Mouse (Mus musculus) layer of hippocampus, postnatal 10 days (tissue): ENCODE results near the gene Hoxd13. TPM values are rescaled to one million over a fixed set of nuclear protein-coding genes. Genes with fewer than 3 reads are reported as not detected.

Experiments used
- DNase-seq, 2 experiments: peaks; one replicate each; pipeline ENCODE4 v3.0.0; 2021; ENCODE audit warnings: low spot score in 2 of 2
- long read RNA-seq: library from polyadenylated mRNA; stranded (forward); transcript quantifications from one replicate; pipeline ENCODE4 v2.0.0, GENCODE M21; 2023
- total RNA-seq, 2 experiments: library from RNA; stranded (reverse); gene quantifications; 2 replicates each; pipeline ENCODE4 v1.2.3; 2021

The Hoxd13 gene
- not detected for total RNA-seq
- long read RNA-seq, result 0 reads

DNA sequence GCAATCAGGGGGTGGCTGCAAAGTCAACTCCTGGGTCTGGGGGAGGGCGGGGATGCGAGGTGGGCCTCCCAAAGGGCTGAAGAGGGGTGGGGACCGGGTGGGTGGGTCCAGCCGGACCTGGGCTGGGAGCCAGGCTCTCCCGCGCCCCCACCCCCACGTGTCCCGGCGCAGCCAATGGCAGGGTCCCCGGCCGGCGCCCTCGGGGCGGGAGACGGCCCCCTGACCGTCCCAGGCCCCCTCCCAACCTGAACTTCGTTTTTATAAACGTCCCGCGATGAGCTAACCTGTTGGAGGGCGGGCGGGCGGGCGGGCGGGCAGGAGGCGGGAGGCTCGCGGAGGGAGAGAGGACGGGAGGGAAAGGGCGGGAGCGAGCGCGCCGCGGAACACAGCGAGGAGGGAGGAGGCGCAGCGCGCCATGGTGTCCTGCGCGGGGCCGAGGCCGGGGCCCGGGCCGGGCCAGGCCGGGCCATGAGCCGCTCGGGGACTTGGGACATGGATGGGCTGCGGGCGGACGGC lies at the start of gene Hoxd13:
TSS of gene Hoxd13 (plus strand) at position 469 of the 516 bp plus-strand sequence.
- DNase-seq, result no peak

DNA sequence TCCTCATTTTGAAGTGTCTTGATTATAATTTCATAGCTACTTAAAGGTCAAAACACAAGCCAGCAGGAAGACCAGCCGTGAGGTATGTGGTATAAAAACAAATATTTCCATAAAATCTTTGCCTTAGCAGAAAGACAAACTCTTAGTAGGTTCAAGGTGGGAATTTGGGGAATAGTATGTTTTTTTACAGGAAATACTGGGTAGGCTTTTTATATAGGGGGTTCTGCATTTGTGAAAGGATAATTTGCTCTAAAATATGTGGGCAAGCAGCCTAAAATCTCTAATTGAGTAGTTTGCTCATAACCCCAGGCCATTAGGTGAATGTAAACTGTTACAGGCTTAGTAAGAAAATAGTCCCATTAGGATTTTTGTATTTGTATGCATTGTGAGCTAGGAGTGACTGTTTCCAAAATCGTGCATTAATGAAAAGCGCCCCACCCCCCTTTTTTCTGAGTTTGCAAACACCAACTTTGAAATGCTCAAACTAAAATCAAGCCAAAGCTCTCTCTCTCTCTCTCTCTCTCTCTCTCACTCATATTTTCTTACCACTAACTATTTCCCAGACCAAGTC lies 48.3 kb upstream of the Hoxd13 start:
- DNase-seq, result no peak

DNA sequence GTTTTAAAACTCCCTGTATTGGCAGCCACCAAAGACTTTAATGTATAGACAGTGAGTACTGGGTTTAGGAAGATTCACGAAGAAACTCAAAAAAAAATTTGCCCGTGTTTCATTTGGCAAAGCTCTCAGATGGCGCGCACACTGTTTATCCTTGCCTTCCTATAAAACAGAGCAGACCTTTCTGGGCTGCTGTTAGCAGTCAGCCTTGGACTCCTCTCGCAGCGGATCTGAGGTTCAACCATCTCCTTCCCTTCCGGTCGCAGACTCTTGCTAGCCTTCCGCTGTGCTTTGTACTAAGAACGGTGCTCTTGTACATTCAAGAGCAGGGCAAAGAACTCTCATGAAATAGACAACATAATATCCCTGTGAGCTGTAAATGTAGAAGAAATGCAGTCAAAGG lies 47.7 kb upstream of the Hoxd13 start:
- no peak for DNase-seq

DNA sequence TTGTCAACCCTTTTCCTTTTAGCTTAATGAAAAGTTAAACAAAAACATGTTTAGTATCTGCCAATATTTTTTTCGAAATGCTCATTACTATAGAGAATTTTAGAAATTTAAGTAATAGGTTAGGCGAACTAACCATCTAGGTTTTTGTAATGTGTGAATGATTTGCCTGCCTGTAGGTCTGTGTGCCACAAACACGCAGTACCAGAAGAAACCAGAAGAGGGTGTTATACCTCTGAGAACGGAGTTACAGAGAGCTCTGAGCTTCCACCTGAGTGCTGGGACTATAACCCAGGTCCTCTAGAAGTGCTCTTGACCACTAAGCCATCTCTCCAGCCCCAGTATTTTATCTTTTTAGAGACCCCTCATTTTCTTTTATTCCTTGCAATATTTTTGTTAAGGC lies 32.7 kb upstream of the Hoxd13 start:
- no peak for DNase-seq

DNA sequence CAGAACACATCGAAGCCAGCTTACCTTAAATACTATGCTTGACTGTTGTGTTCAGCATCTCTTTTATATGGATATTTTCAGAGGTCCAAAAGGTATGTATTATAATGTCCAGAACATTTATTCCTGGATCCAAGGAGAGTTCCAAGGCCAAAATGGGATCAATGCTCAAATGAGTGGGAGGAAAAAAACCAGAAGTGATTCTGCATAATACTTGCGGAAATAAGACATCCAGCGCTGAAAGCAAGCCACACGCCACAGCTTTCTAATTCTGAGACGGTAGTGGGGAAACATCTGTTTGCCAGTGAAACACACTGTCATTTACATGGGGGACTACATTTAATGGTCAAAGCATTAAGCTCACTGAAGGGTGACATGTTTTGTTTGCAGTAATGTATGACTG lies 25.7 kb upstream of the Hoxd13 start:
- DNase-seq, result no peak

DNA sequence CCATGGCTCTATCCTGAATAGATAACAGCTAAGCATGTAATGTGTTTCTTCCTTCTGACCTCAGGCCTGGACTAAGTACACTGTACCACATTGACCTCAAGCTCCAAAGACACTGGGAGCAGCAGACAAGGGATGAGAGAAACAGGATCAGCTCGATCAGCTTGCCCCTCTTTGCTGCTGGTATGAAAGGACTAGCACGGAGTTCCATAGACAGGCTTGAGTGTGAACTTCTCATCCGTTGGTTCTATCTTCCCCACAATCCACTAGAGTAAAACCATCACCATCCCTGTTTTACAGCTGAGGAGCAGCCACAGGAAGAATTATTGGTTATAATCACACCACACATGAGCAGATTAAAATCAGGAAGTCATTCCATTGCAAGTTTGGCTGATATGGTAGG lies 22.5 kb upstream of the Hoxd13 start:
- no peak for DNase-seq

DNA sequence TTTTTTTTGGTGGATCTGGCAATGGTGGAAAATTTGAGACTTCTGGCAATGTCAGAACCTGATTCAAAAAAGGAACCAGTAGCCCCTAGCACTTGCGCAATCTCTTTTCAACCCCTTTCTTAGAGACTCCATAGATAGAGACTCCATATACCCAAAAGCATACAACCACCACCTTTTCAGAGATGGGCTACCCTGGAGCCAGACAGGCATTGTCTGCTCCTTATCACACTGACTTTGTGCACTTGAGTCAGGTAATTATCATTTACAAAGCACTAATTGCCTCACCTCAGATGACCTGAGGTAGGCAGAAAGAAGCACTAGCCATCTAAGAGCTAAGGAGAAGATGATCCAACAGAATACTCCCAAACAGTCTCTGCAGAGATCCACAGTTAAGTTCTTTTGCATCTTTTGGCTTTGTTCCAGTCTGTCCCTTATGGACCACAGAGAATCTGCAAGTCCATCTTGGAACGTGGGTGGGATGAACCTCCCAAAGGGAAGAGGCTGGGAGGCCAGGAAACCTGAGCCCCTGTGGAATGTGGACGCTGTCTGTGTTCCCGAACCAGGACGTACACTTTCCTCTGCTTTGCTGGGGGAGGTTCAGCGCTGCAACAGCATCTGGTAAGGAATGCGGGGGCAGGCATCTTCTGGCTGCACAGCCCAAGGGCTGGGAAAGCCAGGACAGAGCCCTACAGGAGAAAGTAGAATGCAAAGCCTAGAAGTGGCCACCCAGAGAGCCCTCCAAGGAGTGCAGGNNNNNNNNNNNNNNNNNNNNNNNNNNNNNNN lies 20.8 kb upstream of the Hoxd13 start:
- no peak for DNase-seq

DNA sequence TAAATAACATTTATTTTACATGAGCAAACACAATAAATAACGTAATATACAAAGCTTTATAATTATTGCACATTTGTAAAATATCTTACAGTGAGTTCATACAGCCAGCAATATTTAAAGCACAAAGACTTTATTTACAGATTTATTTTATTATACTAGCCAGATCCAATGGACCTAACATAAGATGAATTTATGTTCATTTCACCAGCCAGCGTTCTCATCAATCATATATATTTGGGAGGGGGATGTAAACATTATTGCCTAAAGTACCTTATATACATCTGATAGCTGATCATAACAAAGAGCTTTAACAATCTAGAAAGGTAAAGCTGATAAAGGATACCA lies 15.1 kb upstream of the Hoxd13 start:
- DNase-seq, result no peak

DNA sequence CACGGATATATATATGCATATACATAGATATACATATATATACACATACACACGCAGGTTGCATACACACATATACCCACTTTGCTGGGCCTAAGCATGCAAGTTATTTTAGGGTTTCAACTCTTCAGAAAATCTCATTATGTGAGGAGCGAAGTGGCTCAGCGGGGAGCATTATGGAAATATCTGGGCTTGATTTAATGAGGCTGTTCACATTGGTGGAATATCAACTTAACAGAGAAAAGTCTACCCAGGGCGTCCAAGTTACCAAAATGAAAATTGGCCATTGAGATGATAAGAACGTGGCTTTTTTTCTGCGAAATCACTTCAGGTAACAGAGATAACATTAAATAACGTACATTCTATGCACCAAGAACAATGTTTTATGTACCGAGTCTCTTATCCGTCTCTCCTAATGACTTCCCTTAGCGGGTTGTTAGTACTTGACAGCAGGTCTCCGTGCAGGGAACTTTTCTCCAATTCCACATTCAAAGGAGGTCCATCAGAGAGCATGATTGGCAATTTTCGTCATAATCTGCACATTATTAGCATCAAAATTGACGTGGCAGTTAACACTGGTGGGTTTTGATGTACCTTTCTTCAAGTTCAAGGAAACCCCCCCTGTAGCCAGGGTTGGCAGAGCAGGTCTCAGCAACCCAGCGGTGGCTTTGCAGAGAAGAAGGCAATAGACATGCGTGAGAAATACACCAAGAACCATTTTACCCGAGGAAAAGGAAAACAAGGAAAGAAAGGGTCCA lies 14.2 kb upstream of the Hoxd13 start:
- DNase-seq, result no peak

DNA sequence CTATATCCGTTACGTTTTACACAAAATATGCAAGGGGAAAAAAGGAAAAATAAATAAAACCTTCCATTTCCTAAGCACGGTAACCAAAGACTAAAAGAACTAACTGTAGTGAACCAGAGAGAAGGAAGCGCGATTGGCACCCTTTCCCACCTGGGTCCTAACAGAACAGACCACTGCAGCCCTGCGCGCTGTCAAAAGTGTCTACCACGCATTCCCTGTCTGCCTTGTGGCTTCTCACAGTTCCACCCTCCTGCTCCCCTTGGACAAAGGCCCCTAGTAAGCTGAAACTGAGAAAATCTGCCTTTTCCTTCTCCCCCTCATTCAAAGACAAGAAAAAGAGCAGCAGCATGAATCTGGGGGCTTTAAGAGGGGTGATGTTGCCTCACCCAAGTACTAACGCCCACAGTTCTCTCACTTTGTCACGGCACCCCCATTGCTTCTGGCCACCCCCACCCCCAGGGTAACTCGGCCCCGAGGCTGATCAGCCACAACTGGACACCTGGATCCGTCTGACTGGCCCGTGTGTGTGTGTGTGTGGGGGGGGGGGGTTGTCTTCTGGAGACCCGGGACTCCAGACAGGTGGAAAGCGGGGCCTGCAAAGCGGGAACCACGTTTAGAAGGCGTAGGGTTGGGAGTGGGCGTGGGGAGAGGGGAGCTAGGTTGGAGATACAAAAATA lies 13.2 kb upstream of the Hoxd13 start:
- DNase-seq, result no peak

DNA sequence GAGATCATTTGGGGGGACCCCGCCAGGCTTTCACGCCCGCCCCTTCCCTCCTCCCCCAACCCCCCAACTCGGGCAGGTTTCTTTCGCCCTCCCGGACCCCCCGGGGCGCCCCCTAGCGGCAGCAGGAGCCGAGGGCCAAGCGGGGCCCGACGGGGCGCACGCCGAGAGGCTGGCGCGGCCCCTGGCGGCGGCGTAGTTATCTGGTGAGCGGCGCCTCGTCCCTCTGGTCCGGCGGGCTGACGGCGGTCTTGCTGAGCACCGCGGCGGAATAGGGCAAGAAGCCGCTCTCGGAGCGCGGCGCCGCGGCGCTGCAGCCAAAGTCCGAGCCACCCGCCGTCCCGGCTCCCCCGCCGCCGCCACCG lies 12.7 kb upstream of the Hoxd13 start:
- DNase-seq, result peak in 1 of 2 experiments; percentile 36

DNA sequence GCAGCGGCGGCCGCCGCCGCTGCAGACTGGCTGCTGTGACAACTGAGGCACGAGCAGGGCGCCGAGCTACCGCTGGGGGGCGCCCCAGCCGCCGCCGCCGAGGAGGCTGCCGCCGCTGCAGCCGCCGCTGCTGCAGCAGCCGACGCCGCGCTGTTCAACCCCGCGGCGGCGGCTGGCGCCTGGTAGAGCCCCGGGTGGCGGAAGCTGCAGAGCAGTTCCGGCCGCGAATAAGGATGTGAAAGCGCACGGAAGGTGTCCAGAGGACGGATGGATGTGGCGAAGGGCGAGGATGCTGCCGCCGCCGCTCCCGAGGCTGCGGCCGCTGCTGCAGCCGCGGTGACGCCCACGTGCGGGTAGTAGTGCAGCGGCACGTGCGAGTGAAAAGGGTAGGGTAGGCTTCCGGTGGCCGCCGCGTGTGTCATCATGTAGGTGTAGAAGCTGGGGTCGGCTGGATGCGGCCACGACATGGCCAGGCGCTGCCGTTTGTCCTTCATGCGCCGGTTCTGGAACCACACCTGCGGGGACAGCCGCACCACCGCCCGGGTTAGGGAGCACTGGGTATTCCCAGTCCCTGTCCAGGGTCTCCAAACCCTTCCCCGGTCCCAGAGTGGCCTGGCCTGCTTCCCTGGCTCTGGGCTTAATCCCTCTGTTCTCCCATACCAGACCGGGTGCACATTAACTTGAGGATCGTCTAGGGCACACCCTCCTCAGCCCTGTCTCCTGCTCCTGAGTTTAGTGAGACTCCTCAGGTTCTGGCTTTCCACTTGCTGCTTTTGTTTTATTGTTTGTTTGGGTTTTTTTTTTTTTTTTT lies 12.1 kb upstream of the Hoxd13 start:
- no peak for DNase-seq

DNA sequence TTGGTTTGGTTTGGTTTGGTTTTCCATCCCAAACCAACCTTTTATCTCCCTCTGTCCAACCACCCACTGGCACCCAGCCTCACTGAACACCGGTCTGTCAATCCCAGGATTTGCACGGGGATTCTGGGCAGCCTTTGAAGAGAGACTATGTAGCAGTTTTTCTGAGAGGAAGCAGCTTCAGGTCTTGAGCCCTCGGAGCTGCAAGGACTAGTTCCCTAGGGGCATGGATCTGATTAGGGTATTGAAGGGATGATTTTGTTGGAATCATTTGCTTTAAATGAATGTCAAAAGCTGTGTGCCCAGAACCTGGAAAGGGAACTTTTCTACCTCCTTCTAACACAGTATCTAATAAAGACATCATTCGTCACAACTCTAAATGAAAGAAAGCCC lies 11.5 kb upstream of the Hoxd13 start:
- DNase-seq, result no peak

DNA sequence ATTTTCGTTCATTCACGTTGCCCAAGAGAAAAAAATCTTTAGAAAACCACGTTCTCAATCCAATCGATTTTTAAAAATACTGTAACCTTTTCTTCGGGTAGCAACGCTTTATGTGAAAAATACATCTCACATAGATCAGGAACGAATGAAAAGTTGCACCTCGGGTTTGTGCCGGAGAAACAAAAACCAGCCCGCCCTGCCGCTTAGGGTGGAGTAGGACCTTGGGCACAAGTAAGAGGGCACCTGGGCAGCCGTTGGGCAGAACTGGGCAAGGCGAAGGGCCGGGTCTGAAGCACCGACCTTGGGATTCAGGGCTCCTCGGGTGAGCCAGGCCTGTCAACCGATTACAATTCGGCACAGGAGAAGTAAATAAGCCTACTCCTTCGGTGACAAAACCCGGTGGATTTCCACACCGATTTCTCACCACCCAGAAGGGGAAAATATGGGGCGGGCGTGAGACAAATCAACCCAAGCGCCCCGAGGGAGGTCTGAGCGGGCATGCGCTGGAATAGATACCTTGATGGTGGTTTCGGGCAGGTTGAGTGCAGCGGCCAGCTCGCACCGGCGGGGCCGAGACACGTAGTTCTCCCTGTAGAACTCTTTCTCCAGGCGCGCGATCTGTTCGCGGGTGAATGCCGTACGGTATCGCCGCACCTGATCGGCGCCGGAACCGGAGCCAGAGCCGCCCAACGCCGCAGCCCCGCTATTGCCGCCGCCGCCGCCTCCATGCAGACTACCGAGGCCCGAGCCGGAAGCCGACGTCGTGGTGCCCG lies 10.7 kb upstream of the Hoxd13 start:
- DNase-seq, result no peak

DNA sequence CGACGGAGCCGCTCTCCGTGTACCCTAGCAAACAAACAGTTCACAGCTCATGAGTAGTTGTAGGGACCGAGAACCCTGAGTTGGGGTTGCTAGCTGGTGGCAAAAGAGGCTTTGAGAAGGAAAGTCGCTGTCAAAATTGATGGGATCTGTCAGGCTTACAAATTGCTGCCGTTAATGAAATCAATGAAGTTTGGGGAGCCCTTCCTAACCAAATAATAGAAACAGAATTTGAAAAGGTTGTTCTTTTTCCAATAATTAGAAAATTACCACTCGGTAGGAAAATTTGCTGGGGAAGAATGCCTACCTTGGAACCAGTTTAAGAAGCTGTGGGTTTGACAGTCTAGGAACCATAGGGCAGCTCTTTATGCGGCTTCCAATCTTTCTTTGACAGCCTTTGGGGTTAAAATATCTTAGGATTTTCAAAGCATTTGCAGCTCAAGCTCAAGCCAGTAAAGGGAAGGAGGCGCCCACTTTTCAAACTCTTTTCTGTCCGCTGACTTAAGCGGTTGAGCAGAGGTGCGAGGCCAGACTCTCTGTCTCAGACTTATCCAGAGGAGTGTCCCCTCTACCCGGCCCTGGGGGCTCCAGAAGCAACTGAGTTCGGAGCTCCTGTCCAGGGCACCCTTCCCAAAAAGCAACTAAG lies 10.0 kb upstream of the Hoxd13 start:
- DNase-seq, result no peak

DNA sequence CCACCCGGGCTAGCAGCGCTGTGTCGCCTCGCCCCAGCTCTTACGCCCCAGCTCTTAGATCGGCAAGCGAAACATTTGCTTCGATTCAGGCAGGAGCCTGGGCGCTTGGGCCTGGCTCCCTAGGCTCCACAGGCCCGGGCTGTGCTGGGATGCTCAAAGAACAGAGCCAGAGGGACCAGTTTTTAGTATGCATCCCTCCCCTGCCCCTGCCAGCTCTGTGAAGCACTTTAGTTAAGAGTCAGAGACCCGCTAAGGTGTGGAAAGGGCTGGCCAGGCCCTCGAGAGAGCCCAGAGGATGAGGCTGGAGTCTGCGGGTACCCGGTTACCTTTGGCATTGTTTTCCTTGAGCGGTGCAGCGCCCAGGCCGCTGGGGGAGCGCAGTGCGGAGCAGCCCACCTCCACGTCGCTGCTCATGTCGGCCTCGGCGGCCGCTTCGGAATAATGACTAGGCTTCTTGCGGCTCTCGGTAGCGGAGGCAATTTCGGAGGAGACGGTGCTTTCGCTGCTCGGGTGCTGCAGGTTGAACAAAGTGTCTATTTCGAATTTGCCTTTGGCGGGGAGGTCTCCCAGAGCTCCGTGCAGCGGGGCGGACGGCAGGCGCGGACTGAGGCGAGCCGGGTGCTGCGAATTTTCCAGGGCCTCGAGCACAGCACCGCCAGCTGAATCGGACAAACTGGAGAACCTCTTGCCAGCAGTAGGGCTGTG lies 9.3 kb upstream of the Hoxd13 start:
- DNase-seq, result no peak

DNA sequence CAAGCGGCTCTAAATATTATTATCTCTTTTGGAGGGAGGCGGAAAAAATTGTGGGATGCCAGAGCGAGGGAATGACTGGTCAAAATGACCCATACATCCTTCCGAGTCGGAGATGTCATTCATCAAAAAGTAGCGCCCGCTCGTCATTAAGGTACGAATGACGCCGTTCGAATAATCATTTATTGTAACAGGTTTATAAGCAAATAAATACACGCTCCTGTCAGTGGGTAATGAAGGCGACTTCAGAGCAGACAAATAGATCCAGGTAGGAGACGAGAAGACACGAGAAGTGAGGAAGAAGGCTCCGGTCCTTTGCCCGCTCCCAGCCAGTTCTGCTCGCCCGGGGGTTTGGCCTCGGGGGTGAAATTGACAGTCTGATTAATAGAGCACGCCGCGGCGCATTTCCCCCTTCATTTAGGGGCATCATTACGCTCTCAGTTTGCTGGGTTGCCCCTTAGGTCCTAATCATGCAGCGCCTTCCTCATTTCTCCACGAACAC lies 8.6 kb upstream of the Hoxd13 start, which contains the start of gene Evx2:
TSS of gene Evx2 (minus strand) at position 51 of the 499 bp plus-strand sequence.
- DNase-seq, result no peak
